ENCODE assay signal across 31 mouse cellular contexts in genomic region chr6:131406957-131407356, GRCm38 (mm10). TPM values are rescaled to one million over a fixed set of nuclear protein-coding genes. Genes with fewer than 3 reads are reported as not detected.
"Had no signal": no experiment of that assay in that cellular context is flagged by ENCODE, and none has a peak within 500 bp of the region (broad histone marks: within the 10 kb centered on the region; RNA-seq: fewer than 3 reads in every experiment).

No protein-coding gene starts in this region.

- ATAC-seq: hindbrain, embryonic 16.5 days; hindbrain, postnatal 0 days; inflammation-experienced regulatory T-cells, adult 6 months; intestine, embryonic 15.5 days; intestine, embryonic 16.5 days; intestine, postnatal 0 days had no signal

- H3K9ac ChIP-seq: heart, embryonic 12.5 days; heart, embryonic 13.5 days; heart, embryonic 15.5 days; hindbrain, embryonic 12.5 days; hindbrain, embryonic 13.5 days; hindbrain, embryonic 14.5 days; hindbrain, embryonic 15.5 days; intestine, embryonic 15.5 days had no signal

- DNase-seq: heart, adult 18-20 months; heart, adult 2 months; heart, postnatal 10 days; heart, postnatal 14 days; heart, postnatal 36 days; heart, postnatal 4 days; kidney, adult 18-20 months; kidney, adult 2 months; kidney, adult 8-10 months; kidney, postnatal 14 days; kidney, postnatal 36 days; layer of hippocampus, adult 9-11 months; layer of hippocampus, postnatal 36 days had no signal

- H3K4me1 ChIP-seq: heart, embryonic 10.5 days; heart, embryonic 15.5 days; hindbrain, embryonic 12.5 days; hindbrain, embryonic 13.5 days; hindbrain, embryonic 15.5 days; intestine, embryonic 15.5 days had no signal

- H3K4me2 ChIP-seq: heart, embryonic 11.5 days; heart, embryonic 12.5 days; heart, embryonic 13.5 days; heart, embryonic 15.5 days; hindbrain, embryonic 12.5 days; hindbrain, embryonic 13.5 days; hindbrain, embryonic 14.5 days; hindbrain, embryonic 15.5 days; intestine, embryonic 15.5 days had no signal

- H3K27ac ChIP-seq: heart, adult 2 months; heart, embryonic 10.5 days; heart, embryonic 13.5 days; heart, embryonic 15.5 days; hindbrain, embryonic 10.5 days; hindbrain, embryonic 12.5 days; hindbrain, embryonic 13.5 days; hindbrain, embryonic 14.5 days; hindbrain, embryonic 15.5 days; hindbrain, postnatal 0 days; intestine, embryonic 15.5 days; layer of hippocampus, adult 2 months; left cerebral cortex, adult 2 months had no signal

- H3K4me3 ChIP-seq: heart, adult 2 months; heart, embryonic 10.5 days; heart, embryonic 12.5 days; heart, embryonic 13.5 days; heart, embryonic 15.5 days; hindbrain, embryonic 10.5 days; hindbrain, embryonic 12.5 days; hindbrain, embryonic 13.5 days; hindbrain, embryonic 15.5 days; intestine, embryonic 15.5 days; layer of hippocampus, adult 2 months; left cerebral cortex, adult 2 months had no signal

- H3K9me3 ChIP-seq: heart, embryonic 10.5 days; heart, embryonic 12.5 days; heart, embryonic 13.5 days; heart, embryonic 15.5 days; hindbrain, embryonic 10.5 days; hindbrain, embryonic 12.5 days; hindbrain, embryonic 13.5 days; hindbrain, embryonic 15.5 days; intestine, embryonic 15.5 days had no signal

- H3K36me3 ChIP-seq: heart, embryonic 10.5 days; heart, embryonic 12.5 days; heart, embryonic 13.5 days; heart, embryonic 15.5 days; hindbrain, embryonic 10.5 days; hindbrain, embryonic 12.5 days; hindbrain, embryonic 13.5 days; hindbrain, embryonic 15.5 days; intestine, embryonic 15.5 days had no signal

- H3K27me3 ChIP-seq: heart, embryonic 12.5 days; heart, embryonic 13.5 days; heart, embryonic 15.5 days; hindbrain, embryonic 12.5 days; hindbrain, embryonic 13.5 days; hindbrain, embryonic 15.5 days; intestine, embryonic 15.5 days had no signal

RNA-seq across cellular contexts. Expression of gene Styk1, which starts 53.6 kb away (rescaled TPM):
- polyA plus RNA-seq: inflammation-experienced regulatory T-cells, adult 6 months had no signal
